Mouse (Mus musculus) liver, embryonic 16.5 days (tissue): ENCODE measurements around the gene Serpine2. TPM values are rescaled to one million over a fixed set of nuclear protein-coding genes. Genes with fewer than 3 reads are reported as not detected.

Source experiments
- ATAC-seq: fragments of 200-750 bp; cut with Nextera tagmentation; 2 replicates; pipeline ENCODE4 v1.8.0; 2017; ENCODE audit warnings: low read depth, mild to moderate bottlenecking, moderate number of reproducible peaks, moderate library complexity
- H3K27ac ChIP-seq: fragments of 300-500 bp; sonication (generic); 2 replicates; pipeline ENCODE4 v1.5.1; 2014; ENCODE audit warnings: mild to moderate bottlenecking, low read length
- H3K27me3 ChIP-seq: fragments of 300-500 bp; sonication (generic); 2 replicates; pipeline ENCODE4 v1.6.1; 2014; ENCODE audit warnings: low read depth, low read length, mixed read lengths; ENCODE audit not compliant: control insufficient read depth, insufficient read depth
- H3K36me3 ChIP-seq: fragments of 300-500 bp; sonication (generic); 2 replicates; pipeline ENCODE4 v1.6.1; 2014; ENCODE audit warnings: mild to moderate bottlenecking; ENCODE audit not compliant: control insufficient read depth, insufficient read depth
- H3K4me1 ChIP-seq: fragments of 300-500 bp; sonication (generic); 2 replicates; pipeline ENCODE4 v1.6.1; 2014; ENCODE audit warnings: low read depth, low read length, mixed read lengths; ENCODE audit not compliant: control insufficient read depth
- H3K4me2 ChIP-seq: fragments of 300-500 bp; sonication (generic); 2 replicates; pipeline ENCODE4 v1.6.1; 2014; ENCODE audit warnings: low read depth, low read length, mixed read lengths
- H3K4me3 ChIP-seq: fragments of 300-500 bp; sonication (generic); 2 replicates; pipeline ENCODE4 v1.5.1; 2014; ENCODE audit warnings: low read depth, mild to moderate bottlenecking, low read length
- H3K9ac ChIP-seq: fragments of 300-500 bp; sonication (generic); 2 replicates; pipeline ENCODE4 v1.6.1; 2014; ENCODE audit warnings: low read depth, low read length
- H3K9me3 ChIP-seq: fragments of 300-500 bp; sonication (generic); replicated peaks from 2 replicates; pipeline ENCODE4 v1.6.1; 2016; ENCODE audit warnings: low read length; ENCODE audit not compliant: control insufficient read depth
- WGBS: fragments of 180-500 bp; shearing (Covaris S2); extraction: QIAGEN DNeasy Blood & Tissue Kit; methylation state at CpG from one replicate; pipeline ENCODE4 v1.1.7; 2014; ENCODE audit not compliant: insufficient replicate concordance; 5-methylcytosine and 5-hydroxymethylcytosine counted together
- polyA plus RNA-seq: library from polyadenylated mRNA; unstranded; fragments of >200 nt; fragmentation: Nextera tagmentation; extraction: Ambion mirVana; gene quantifications from 2 replicates; pipeline ENCODE4 v1.2.1, GENCODE M21; 2015

Serpine2 gene
- polyA plus RNA-seq, 1 experiment from 2014 or later, result 6.8 TPM

DNA sequence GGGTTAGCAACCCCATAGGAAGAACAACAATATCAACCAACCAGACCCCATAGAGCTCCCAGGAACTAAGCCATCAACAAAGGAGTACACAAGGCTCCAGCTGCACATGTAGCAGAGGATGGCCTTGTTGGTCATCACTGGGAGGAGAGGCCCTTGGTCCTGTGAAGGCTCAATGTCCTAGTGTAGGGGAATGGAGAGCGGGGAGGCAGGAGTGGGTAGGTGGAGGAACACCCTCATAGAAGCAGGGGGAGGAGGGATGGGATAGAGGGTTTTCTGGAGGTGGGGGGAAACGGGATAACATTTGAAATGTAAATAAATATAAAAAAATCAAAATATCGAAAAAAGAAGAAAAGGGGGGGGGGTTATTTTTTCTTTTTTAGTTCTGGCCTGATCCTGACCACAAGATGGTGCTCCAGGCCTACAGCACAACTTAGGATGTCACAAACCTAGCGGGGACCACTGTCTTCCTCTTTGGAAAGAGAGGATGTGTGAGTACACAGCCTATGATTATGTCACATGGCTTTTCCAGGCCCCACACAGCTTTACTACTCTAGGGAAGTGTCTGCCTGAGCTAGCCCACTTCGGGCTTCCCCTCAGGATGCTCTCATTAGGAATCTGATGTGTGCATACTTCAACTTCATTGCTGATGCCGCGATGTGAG, 74.6 kb downstream of the Serpine2 start:
- WGBS, result 51% methylated on average over 7 of the region's 7 CpGs
- Histone ChIP-seq H3K27me3 (no peaks in the 10 kb centered on the region), H3K4me3 (no peak overlapping the region), H3K27ac (no peak overlapping the region), H3K9me3 (no peaks in the 10 kb centered on the region), H3K4me2 (no peak overlapping the region), H3K4me1 (no peaks in the 10 kb centered on the region), H3K9ac (no peak overlapping the region), H3K36me3 (peaks cover 11% of the 10 kb centered on the region)
- no peak for ATAC-seq

DNA sequence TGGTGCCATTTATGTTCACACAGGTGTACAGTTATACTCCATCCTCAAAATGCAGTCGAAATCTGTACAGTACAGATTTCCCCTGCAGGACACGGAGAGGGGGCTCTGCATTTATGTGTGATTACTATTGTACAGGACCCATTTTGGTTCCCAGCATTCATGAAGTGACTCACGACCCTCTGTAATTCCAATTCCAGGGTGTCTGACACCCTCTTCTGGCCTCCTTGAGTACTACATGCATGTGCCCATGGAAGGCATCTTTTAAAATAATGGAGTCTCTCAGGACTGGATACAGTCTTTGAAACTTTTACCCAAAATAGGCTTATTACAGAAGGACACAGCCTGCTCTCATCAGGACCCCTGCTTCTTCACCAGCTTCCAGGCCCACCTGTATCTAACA, 78.5 kb downstream of the Serpine2 start:
- Histone ChIP-seq H3K36me3 (peaks cover 19% of the 10 kb centered on the region), H3K9me3 (no peaks in the 10 kb centered on the region), H3K4me1 (no peaks in the 10 kb centered on the region), H3K9ac (no peak overlapping the region), H3K4me2 (no peak overlapping the region), H3K27me3 (no peaks in the 10 kb centered on the region), H3K27ac (no peak overlapping the region), H3K4me3 (no peak overlapping the region)
- ATAC-seq, result no peak
- WGBS, result 66% methylated on average over 3 of the region's 3 CpGs

DNA sequence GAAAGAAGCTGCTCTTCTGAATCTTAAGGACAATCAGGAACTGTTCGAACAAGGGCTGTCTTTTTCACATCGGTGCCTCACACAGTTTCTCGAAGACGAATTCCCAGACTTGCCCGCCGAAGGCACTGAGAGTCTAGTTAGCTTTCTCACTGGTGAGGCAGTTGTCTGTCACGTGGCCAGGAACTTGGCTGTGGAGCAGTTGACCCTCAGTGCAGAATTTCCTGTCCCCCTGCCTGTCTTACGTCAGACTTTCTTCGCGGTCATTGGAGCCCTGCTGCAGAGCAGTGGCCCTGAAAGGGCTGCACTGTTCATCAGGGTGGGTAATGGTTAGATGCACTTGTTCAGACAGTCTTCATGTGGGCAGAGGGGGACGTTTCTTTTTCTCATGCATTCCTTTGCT, 83.0 kb downstream of the Serpine2 start:
- no peak overlapping the region for H3K27ac ChIP-seq
- WGBS, result 69% methylated on average over 11 of the region's 11 CpGs
- no peak for ATAC-seq

DNA sequence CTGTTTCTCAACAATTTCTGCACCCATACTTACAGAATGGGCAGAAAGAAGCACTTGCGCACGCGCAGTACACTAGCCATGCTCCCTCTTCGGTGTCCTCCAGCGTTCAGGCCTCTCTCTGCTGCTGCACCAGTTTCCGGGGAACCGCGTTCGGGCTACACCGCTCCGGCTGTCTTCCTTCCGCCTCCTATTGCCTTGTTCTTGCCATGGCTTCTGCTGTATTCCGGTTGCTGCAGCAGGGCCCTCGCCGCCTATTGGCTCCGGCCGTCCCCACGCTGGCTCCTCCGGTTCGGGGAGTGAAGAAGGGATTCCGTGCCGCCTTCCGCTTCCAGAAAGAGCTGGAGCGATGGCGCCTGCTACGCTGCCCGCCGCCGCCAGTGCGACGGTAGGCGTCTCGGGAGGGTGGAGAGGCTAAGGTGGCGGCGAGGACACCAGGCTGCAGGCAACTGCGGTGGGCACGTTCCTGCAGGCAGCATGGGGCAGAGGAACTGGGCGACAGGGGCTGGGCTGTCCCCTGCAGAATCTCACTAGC, 85.0 kb downstream of the Serpine2 start, which contains the start of the genes Mrpl44 and Wdfy1:
Mrpl44 (plus strand) TSS at position 92 of the 532 bp plus-strand sequence.
Wdfy1 (minus strand) TSS at position 217 of the 532 bp plus-strand sequence.
- Histone ChIP-seq H3K9ac (peak within 1 kb of the TSS; percentile 84), H3K4me2 (peak within 1 kb of the TSS; percentile 67), H3K36me3 (peaks cover 6% of the 10 kb centered on the region), H3K4me1 (no peaks in the 10 kb centered on the region), H3K27me3 (no peaks in the 10 kb centered on the region), H3K9me3 (no peaks in the 10 kb centered on the region), H3K27ac (peak within 1 kb of the TSS; percentile 69), H3K4me3 (peak within 1 kb of the TSS; percentile 88)
- ATAC-seq, result peak; percentile 100
- WGBS, result under 1% methylated on average over 38 of the region's 38 CpGs

More for the DNA sequence above, 83.0 kb downstream of the Serpine2 start:
- Histone ChIP-seq H3K4me3 (no peak overlapping the region), H3K27me3 (no peaks in the 10 kb centered on the region), H3K4me1 (no peaks in the 10 kb centered on the region), H3K4me2 (no peak overlapping the region), H3K9me3 (no peaks in the 10 kb centered on the region), H3K36me3 (peaks cover 19% of the 10 kb centered on the region), H3K9ac (no peak overlapping the region)

DNA sequence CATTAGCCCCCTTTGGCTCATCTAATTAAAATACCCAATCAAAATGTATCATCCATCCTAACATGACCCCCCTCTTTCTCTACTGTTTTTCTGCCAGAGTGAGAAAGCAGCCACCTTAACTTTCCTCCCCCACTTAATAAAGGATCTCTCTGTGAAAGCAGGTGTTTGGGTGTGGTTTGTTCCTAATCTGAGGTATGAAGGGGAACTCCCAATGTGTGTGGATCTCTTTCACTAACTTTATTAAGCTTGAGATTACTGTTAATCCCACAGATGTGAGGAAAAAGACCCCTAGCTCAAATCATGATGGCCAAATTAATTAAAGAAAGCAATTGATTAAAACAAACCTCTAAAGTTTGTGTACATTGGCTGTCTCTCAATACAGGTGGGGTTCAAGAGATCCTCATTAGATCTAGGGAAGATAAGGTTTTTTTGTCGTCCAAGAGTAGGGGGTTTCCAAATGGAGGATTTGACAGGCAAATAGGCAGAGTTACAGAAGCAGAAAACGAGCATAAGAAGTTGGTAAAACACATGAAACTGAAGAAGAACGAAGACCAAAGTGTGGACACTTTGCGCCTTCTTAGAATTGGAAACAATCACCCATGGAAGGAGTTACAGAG, 86.7 kb downstream of the Serpine2 start:
- no peak for ATAC-seq
- Histone ChIP-seq H3K27ac (no peak overlapping the region), H3K4me3 (no peak overlapping the region), H3K27me3 (no peaks in the 10 kb centered on the region), H3K4me1 (no peaks in the 10 kb centered on the region), H3K36me3 (peaks cover 4% of the 10 kb centered on the region; the same call in 1 of the 2 replicates), H3K9me3 (no peaks in the 10 kb centered on the region), H3K9ac (no peak overlapping the region), H3K4me2 (no peak overlapping the region)
- WGBS, result 59% methylated on average over 4 of the region's 4 CpGs

DNA sequence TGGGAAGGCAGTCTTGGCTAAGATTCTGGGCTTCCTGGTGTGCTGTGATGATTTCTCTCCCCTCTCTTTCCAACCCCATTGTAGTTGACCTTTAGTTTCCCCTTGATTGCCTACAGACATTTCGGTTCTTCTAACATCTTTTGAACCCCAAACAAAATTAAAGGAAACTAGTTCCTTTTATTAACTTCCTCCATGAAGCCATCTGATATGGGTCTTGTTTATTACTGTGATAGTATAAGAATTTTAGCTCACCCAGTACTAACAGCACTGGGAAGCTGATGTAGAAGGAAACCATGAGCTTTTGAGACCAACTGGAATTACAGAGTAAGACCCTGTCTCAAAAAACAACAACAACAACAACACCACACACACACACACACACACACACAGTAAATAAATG, 92.7 kb downstream of the Serpine2 start:
- Histone ChIP-seq H3K9me3 (no peaks in the 10 kb centered on the region), H3K4me3 (no peak overlapping the region), H3K4me2 (no peak overlapping the region), H3K4me1 (no peaks in the 10 kb centered on the region), H3K9ac (no peak overlapping the region), H3K36me3 (no peaks in the 10 kb centered on the region), H3K27ac (no peak overlapping the region), H3K27me3 (no peaks in the 10 kb centered on the region)
- ATAC-seq, result no peak
- 26% methylated on average over 1 of the region's 1 CpGs for WGBS

DNA sequence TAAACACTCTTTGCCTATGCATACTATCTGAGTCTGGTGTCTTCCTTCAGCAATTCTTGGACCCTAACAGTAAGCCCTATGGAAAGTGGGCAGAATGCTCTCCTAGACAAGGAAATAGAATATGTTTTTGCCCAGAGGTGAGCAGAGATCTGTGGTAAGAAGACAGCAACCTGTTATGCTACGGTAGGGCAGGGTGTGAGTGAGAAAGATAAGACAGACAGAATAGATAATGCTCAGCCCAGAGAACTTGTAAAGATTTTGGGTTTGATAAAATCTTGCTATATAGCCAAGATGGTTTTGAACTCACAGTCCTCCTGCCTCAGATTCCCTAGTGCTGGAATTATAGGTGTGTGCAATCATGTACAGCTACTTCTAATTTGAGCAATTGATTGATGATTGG, 96.5 kb downstream of the Serpine2 start:
- Histone ChIP-seq H3K9ac (no peak overlapping the region), H3K4me3 (no peak overlapping the region), H3K36me3 (no peaks in the 10 kb centered on the region), H3K4me2 (no peak overlapping the region), H3K27ac (no peak overlapping the region), H3K4me1 (peaks cover 23% of the 10 kb centered on the region), H3K27me3 (no peaks in the 10 kb centered on the region), H3K9me3 (no peaks in the 10 kb centered on the region)
- no peak for ATAC-seq
- WGBS, result 27% methylated on average over 1 of the region's 1 CpGs

DNA sequence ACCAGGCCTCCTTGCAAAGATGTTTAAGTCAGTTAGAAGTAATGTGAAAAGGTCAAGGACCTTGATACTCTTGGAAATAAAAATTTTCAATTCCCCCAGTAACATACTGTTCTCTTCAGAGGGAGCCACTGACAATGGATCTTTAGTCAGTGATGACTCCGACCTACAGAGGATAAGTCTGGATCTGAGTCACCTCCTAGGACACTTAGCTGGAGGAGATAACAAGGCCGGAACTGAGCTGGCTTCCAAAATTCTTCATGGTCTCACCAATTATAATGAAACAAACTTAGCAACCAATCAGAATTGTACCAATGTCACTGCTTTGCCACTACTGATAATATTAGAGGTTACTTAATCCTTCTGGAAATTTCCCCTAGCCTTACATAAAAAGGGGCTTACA, 96.9 kb downstream of the Serpine2 start:
- Histone ChIP-seq H3K4me2 (no peak overlapping the region), H3K27me3 (no peaks in the 10 kb centered on the region), H3K4me3 (no peak overlapping the region), H3K9me3 (no peaks in the 10 kb centered on the region), H3K4me1 (peaks cover 23% of the 10 kb centered on the region), H3K9ac (no peak overlapping the region), H3K27ac (no peak overlapping the region), H3K36me3 (no peaks in the 10 kb centered on the region)
- no peak for ATAC-seq
- WGBS, result 83% methylated on average over 2 of the region's 2 CpGs
